Mouse (Mus musculus) B cell, adult 2 months (primary cell): ENCODE measurements around the gene Luc7l.
"Not testable (repeated sequence)": the region's sequence is repeated elsewhere in the genome, so short reads cannot be mapped to it uniquely, and the experiment has no call there.

ENCODE experiments used
- DNase-seq, 2 experiments: peaks; one replicate each; pipeline ENCODE4 v3.0.0; 2022

Gene Luc7l

DNA sequence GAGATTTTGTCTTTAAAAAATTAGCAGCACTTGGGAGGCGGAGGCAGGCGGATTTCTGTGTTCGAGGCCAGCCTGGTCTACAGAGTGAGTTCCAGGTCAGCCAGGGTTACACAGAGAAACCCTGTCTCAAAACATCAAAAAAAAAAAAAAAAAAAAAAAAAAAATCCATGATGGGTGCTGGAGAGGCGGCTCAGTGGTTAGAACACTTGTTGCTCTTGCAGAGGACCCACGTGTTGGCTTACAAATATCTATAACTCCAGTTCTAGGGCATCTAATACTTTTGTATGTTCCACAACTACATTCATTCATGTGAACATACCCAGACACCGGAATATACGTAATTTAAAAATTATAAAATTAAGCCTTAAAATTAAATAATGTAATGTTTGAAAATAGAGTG lies 2.6 kb downstream of the Luc7l start:
- no peak for DNase-seq

DNA sequence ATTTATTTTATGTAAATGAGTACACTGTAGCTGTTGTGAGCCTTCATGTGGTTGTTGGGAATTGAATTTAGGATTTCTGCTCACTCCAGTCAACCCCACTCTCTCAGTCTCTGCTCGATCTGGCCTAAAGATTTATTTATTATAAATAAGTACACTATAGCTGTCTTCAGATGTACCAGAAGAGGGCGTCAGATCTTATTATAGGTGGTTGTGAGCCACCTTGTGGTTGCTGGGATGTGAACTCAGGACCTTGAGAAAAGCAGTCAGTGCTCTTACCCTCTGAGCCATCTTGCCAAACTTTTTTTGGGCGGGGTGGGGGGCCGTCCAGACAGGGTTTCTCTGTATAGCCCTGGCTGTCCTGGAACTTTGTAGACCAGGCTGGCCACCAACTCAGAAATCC lies 9.1 kb downstream of the Luc7l start:
- no peak for DNase-seq

- DNase-seq, result no peak
Observed at GRCm38 (mm10) chr17:26262384-26262783, 9.7 kb downstream of the Luc7l start.

DNA sequence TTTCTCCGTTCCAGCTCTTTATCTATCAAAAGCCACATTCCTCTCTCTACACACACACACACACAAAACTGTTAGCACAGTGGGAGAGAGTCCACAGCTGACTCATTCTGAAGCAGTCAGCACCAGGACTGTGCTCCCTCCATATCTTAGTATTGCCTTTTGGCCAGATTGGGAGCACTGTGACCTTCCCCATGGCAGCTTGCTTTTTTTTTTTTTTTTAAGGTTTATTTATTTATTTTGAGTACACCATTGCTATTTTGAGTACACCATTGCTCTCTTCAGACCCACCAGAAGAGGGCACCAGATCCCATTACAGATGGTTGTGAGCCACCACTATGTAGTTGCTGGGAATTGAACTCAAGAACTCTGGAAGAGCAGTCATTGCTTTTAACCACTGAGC lies 16.2 kb downstream of the Luc7l start:
- peak; percentile 14 to 36 for DNase-seq

DNA sequence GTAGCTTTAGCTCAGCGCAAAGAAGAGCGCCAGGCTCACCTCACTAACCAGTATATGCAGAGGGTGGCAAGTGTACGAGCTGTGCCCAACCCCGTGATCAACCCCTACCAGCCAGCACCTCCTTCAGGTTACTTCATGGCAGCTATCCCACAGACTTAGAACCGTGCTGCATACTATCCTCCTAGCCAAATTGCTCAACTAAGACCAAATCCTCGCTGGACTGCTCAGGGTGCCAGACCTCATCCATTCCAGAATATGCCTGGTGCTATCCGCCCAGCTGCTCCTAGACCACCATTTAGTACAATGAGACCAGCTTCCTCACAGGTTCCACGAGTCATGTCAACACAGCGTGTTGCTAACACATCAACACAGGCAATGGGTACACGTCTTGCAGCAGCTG lies 16.9 kb downstream of the Luc7l start:
- not testable (repeated sequence) for DNase-seq

DNA sequence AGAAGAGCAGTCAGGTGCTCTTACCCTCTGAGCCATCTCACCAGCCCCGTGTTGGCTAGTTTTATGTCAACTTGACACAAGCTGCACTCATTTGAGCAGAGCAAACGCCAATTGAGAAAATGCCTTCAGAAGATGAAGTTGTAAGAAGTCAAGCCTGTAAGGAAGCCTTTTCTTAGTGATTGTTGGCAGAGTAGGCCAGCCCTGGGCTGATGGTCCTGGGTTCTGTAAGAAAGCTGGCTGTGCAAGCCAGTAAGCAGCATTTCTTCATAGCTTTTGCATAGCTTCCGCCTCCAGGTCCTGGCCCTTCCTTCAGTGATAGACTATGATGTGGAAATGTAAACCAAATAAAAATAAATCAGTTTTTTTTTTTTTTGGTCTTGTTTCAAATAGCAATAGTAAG lies 19.9 kb downstream of the Luc7l start:
- DNase-seq, result no peak

DNA sequence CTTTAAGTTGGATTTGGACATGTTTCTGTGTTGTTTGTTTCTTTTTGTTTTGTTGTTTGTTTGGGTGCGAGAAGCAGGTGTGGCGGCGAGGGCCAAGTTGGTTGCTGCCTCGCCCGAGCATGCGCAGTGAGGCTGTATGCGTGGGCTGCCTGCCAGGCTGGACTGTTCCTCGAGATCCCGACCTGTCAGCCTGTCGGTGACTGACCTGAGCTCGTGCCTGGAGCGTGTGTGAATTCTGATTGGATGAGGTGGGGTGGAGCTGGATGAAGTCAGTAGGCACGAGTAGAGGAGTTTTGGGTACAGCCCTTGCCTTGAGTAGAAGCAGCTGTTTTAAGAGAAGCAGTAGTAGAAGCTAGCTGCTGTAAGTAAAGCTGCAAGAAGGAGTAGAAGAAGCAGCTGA lies 23.2 kb downstream of the Luc7l start:
- DNase-seq, result no peak

- peak; percentile 57 to 64 for DNase-seq
Observed at GRCm38 (mm10) chr17:26276711-26277110, 24.0 kb downstream of the Luc7l start.

DNA sequence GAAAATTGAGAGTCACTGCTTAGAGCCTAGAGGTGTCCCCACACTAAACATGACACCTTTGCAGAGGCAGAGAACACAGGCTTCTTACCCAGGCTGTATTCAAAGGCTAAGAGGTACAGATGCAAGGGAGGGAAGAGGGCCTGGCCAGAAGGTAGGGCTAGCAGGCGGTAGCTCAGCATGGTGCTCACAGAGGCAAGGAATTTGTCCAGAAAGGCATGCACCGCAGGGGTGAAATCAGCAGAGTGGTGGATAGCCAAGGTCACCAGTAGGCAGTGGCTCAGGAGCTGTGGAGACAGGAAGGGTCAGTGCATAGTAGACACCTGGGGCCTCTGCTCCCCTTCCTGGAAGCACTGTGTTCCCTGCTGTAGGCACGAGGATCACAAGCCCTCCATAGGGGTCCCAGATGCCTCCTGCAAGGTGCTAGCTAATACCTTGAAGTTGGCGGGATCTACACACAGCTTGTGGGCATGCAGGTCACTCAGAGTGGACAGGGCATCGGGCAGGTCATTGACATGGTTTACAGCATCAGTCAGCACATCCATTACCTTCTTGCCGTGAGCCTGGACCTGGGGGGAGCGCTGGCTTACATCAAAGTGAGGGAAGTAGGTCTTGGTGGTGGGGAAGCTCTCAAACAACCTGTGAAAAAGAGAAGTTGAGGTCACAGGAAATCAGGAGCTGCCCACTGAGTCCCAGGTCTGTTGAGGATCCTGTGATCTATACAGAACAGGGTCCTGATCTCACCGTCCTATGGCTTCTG lies 33.7 kb downstream of the Luc7l start:
- DNase-seq, result no peak

DNA sequence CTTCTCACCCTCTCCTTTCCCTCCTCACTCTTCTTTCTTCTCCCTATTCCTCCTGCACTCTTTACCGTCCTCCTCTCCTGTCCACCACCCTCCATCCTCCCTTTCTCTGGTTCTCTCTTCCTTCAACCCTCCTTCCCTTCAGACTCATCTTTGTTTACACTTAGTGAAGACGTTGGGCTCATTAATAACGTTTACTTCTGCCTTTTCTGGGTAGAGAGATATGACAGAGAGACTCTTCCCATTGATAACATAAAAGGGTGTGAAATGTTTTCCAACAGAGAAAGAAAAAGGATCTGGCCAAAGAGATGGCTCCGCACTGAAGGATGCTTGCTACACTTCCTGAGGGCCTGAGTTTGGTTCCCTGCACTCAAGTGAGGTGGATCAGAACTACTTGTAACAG lies 36.8 kb downstream of the Luc7l start:
- DNase-seq, result no peak

DNA sequence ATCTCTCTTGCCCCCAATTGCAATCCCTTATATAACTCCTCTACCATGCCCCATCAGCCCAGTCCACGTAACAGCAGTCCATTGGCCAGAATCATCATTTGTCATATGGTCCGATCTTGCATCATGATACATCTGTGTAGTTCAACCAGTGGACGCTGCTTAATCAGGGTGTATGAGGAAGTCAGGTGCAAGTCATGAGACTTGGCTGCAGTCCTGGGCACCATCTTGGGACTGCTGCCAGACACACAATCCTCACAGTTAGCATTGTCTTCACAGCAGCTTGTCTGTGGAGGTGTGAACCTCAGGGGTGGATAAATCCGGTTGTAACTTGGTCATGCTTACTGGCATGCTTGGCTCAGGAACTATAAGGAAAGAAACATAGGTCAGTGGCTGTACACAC lies 45.6 kb downstream of the Luc7l start:
- DNase-seq, result not testable (repeated sequence)

GRCm38 (mm10) chr17:26314291-26314690 lies 61.6 kb downstream of the Luc7l start:
- DNase-seq, result peak; percentile 16 to 22

DNA sequence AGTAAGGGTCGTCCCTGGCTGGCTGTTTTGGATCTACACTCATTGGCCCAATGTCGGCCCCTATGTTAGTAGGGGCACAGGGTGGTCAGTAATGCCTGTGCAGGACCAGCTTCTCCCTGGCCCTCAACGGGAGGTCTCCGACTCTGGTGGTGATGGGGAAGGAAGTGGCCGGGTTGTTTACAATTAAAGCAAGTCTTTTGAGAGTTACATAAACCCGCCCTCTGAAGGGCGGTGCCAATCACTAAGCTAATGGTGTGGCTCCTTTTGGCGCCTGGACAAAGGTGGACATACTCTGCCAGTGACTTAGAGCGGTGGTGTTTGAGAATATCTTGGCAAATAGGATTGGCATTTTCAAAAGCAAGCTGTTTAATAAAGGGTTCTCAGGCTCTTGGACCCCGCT lies 62.8 kb downstream of the Luc7l start:
- no peak for DNase-seq

- DNase-seq, result no peak
Observed at GRCm38 (mm10) chr17:26318441-26318840, 65.7 kb downstream of the Luc7l start.
